Mouse (Mus musculus): ENCODE results near the gene Bpifb3.

Bpifb3 gene

GRCm38 (mm10) chr2:153917930-153918329, at the start of gene Bpifb3:
Gene Bpifb3, plus strand, starts transcription at chr2:153918230.
- no peak for DNase-seq (ENCODE audit: low read depth)

- DNase-seq (ENCODE audit: low read depth) = no peak
Observed at GRCm38 (mm10) chr2:153870984-153871383, 47.0 kb upstream of the Bpifb3 start, which contains the start of gene Sun5. Gene Sun5, minus strand, starts transcription at chr2:153871084.

GRCm38 (mm10) chr2:153874745-153875144, 43.3 kb upstream of the Bpifb3 start, which contains the start of gene Bpifb2:
Gene Bpifb2, plus strand, starts transcription at chr2:153875045.
- no peak for DNase-seq (ENCODE audit: low read depth)

- DNase-seq (ENCODE audit: low read depth) = no peak
Observed at GRCm38 (mm10) chr2:153899111-153899510, 18.9 kb upstream of the Bpifb3 start.

GRCm38 (mm10) chr2:153900088-153900487, 17.9 kb upstream of the Bpifb3 start, which contains the start of gene Bpifb6:
Gene Bpifb6, plus strand, starts transcription at chr2:153900388.
- DNase-seq (ENCODE audit: low read depth) = no peak

GRCm38 (mm10) chr2:153902726-153903125, 15.3 kb upstream of the Bpifb3 start:
- no peak for DNase-seq (ENCODE audit: low read depth)

- DNase-seq (ENCODE audit: low read depth) = no peak
Observed at GRCm38 (mm10) chr2:153906626-153907025, 11.4 kb upstream of the Bpifb3 start.

- DNase-seq (ENCODE audit: low read depth) = peak; percentile 7
Observed at GRCm38 (mm10) chr2:153914151-153914550, 3.9 kb upstream of the Bpifb3 start.

- DNase-seq (ENCODE audit: low read depth) = no peak
Observed at GRCm38 (mm10) chr2:153921246-153921645, 3.2 kb downstream of the Bpifb3 start.

GRCm38 (mm10) chr2:153929871-153930413, 11.9 kb downstream of the Bpifb3 start:
- DNase-seq (ENCODE audit: low read depth) = peak; percentile 62

GRCm38 (mm10) chr2:153931125-153931524, 13.1 kb downstream of the Bpifb3 start:
- no peak for DNase-seq (ENCODE audit: low read depth)

GRCm38 (mm10) chr2:153933311-153933710, 15.3 kb downstream of the Bpifb3 start:
- no peak for DNase-seq (ENCODE audit: low read depth)

- DNase-seq (ENCODE audit: low read depth) = peak; percentile 4
Observed at GRCm38 (mm10) chr2:153935348-153935747, 17.3 kb downstream of the Bpifb3 start.

- no peak for DNase-seq (ENCODE audit: low read depth)
Observed at GRCm38 (mm10) chr2:153937843-153938242, 19.8 kb downstream of the Bpifb3 start, which contains the start of gene Bpifb4. Gene Bpifb4, plus strand, starts transcription at chr2:153938212.

GRCm38 (mm10) chr2:153943537-153943936, 25.5 kb downstream of the Bpifb3 start:
- DNase-seq (ENCODE audit: low read depth) = peak; percentile 65

- DNase-seq (ENCODE audit: low read depth) = no peak
Observed at GRCm38 (mm10) chr2:153944567-153944966, 26.5 kb downstream of the Bpifb3 start.

- DNase-seq (ENCODE audit: low read depth) = peak; percentile 75
Observed at GRCm38 (mm10) chr2:153952897-153953296, 34.9 kb downstream of the Bpifb3 start.

- peak; percentile 41 for DNase-seq (ENCODE audit: low read depth)
Observed at GRCm38 (mm10) chr2:153953836-153954235, 35.8 kb downstream of the Bpifb3 start.

- no peak for DNase-seq (ENCODE audit: low read depth)
Observed at GRCm38 (mm10) chr2:153962821-153963331, 44.8 kb downstream of the Bpifb3 start.

GRCm38 (mm10) chr2:153963334-153963733, 45.3 kb downstream of the Bpifb3 start:
- no peak for DNase-seq (ENCODE audit: low read depth)

GRCm38 (mm10) chr2:153970221-153970620, 52.2 kb downstream of the Bpifb3 start:
- DNase-seq (ENCODE audit: low read depth) = no peak

GRCm38 (mm10) chr2:153974582-153974981, 56.6 kb downstream of the Bpifb3 start, which contains the start of gene Bpifa6:
Gene Bpifa6, plus strand, starts transcription at chr2:153974945.
- no peak for DNase-seq (ENCODE audit: low read depth)

Data from NIH3T3 (cell line).